Mouse (Mus musculus) stomach, postnatal 0 days (tissue): ENCODE measurements around the gene Sike1.

ENCODE experiments used
- CTCF ChIP-seq: IDR thresholded peaks from 2 replicates; pipeline ENCODE4 v1.5.1; 2016; ENCODE audit warnings: antibody characterized with exemption, low read depth, mild to moderate bottlenecking, moderate library complexity
- EP300 ChIP-seq: optimal IDR thresholded peaks from 2 replicates; pipeline ENCODE3; 2016; ENCODE audit warnings: antibody characterized with exemption

DNA sequence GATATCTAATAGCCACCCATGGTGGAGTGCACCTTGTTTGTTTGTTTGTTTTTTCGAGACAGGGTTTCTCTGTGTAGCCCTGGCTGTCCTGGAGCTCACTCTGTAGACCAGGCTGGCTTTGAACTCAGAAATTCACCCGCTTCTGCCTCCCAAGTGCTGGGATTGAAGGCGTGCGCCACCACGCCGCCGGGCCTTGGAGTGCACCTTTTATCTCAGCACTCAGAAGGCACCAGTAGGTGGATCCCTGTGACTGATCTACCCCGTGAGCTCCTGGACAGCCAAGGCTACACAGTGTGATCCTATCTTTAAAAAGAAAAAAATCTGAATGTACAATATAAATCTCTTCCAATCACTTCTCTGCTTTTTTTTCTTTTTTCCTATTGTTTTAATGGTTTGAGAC lies 4.5 kb upstream of the Sike1 start:
- TF ChIP-seq CTCF (no peak), EP300 (no peak)
